Mouse (Mus musculus): ENCODE measurements around the gene Nkiras1. TPM values are rescaled to one million over a fixed set of nuclear protein-coding genes. Genes with fewer than 3 reads are reported as not detected.
A peak's percentile ranks its signal among the peaks of the same experiment; 100 is the strongest.

Gene Nkiras1
- polyA plus RNA-seq, 1 experiment from 2014 or later, result 10.7 TPM

GRCm38 (mm10) chr14:18331693-18332131 lies 60.8 kb downstream of the Nkiras1 start, which contains the start of gene Ube2e1:
Ube2e1 (minus strand) TSS chr14:18331859.
- Histone ChIP-seq H3K27ac (replicated peaks; ENCODE audit: low read depth, low read length) (0 out of 2 replicates have a peak within 1 kb of the TSS, but pooled peaks have one; percentile 41), H3K9me3 (replicated peaks; ENCODE audit: control insufficient read depth, low read length) (no peaks in the 10 kb centered on the region), H3K9ac (replicated peaks; ENCODE audit: low read length) (peak within 1 kb of the TSS; percentile 98), H3K4me1 (ENCODE audit: control insufficient read depth, insufficient read depth, low read length) (no peaks in the 10 kb centered on the region; the same call in 1 of the 2 replicates), H3K27me3 (ENCODE audit: control insufficient read depth, insufficient read depth, low read length) (no peaks in the 10 kb centered on the region), H3K4me2 (ENCODE audit: low read depth, low read length) (peak within 1 kb of the TSS; percentile 75), H3K4me3 (ENCODE audit: low read depth, low read length) (peak within 1 kb of the TSS; percentile 94), H3K36me3 (replicated peaks; ENCODE audit: control insufficient read depth, insufficient read depth, low read depth, low read length) (no peaks in the 10 kb centered on the region)
- WGBS, result under 1% methylated on average over 16 of the region's 39 CpGs
- peak; percentile 88 for ATAC-seq (replicated peaks; ENCODE audit: insufficient number of reproducible peaks, low FRiP score, low TSS enrichment, low read depth)
- peak; percentile 80 for DNase-seq (ENCODE audit: low spot score)

Other genes with a start within 250 kb of the Nkiras1 start
- gene Nr1d2, start 32.0 kb upstream of the Nkiras1 start, polyA plus RNA-seq (2014; fragmentation: Nextera tagmentation; extraction: Ambion mirVana), result 6.2 and 7.0 TPM in 2 replicates
- 469 and 514 TPM in 2 replicates for gene Rpl15, start 255 bp downstream of the Nkiras1 start, polyA plus RNA-seq (2014; fragmentation: Nextera tagmentation; extraction: Ambion mirVana)
- 62.2 and 67.0 TPM in 2 replicates for gene Ube2e1, start 60.7 kb downstream of the Nkiras1 start, polyA plus RNA-seq (2014; fragmentation: Nextera tagmentation; extraction: Ambion mirVana)